In genomic region chr5:22549366-22550032, GRCm38 (mm10) we compare ENCODE assay signal across 8 mouse cellular contexts. TPM values are rescaled to one million over a fixed set of nuclear protein-coding genes. Genes with fewer than 3 reads are reported as not detected.
DNase-seq lines count a peak whose midpoint lies in the region; ATAC-seq and TF ChIP-seq lines count a peak whose summit lies in the region.

No protein-coding gene starts in this region.

- H3K36me3 ChIP-seq in kidney, postnatal 0 days (ENCODE audit: insufficient read depth, low read length): peaks cover 15% of the 10 kb centered on the region; the same call in 1 of the 2 replicates
- peaks cover 18% of the 10 kb centered on the region for H3K36me3 ChIP-seq in hindbrain, embryonic 15.5 days
- H3K36me3 ChIP-seq in midbrain, embryonic 11.5 days (ENCODE audit: control insufficient read depth, insufficient read depth, low read length): peaks cover 6% of the 10 kb centered on the region; the same call in 1 of the 2 replicates

- DNase-seq in kidney, postnatal 0 days (ENCODE audit: low spot score): peak; percentile 10
- DNase-seq in kidney, adult 11 months: no peak
- DNase-seq in midbrain, embryonic 11.5 days (ENCODE audit: low spot score, missing footprints): peak; percentile 84
- DNase-seq in frontal cortex, adult 2 months (ENCODE audit: extremely low spot score in 1 of 2, low spot score in 1 of 2): no peak
- no peak for DNase-seq in gastrocnemius, adult 18-20 months (ENCODE audit: low spot score)
- DNase-seq in natural killer cell, adult 2 months (ENCODE audit: low spot score in 2 of 2): no peak

- WGBS in kidney, postnatal 0 days: 6% methylated on average over 11 of the region's 11 CpGs
- 12% methylated on average over 11 of the region's 11 CpGs for WGBS in hindbrain, embryonic 15.5 days
- WGBS in midbrain, embryonic 11.5 days: 19% methylated on average over 11 of the region's 11 CpGs

- no peak for TF ChIP-seq CTCF in kidney, postnatal 0 days (IDR thresholded peaks at IDR 0.05; ENCODE audit: low read depth)
- TF ChIP-seq CTCF in bone marrow macrophage, adult 2 months (IDR thresholded peaks at IDR 0.05; ENCODE audit: low read depth, low read length): no peak

- peak; percentile 25; the same call in 1 of the 2 replicates for ATAC-seq in kidney, postnatal 0 days (replicated peaks; ENCODE audit: low FRiP score, low read depth)
- ATAC-seq in hindbrain, embryonic 15.5 days (ENCODE audit: low FRiP score, low read depth): no peak
- ATAC-seq in midbrain, embryonic 11.5 days (ENCODE audit: low FRiP score): no peak; the same call in 1 of the 2 replicates

- no peaks in the 10 kb centered on the region for H3K27me3 ChIP-seq in kidney, postnatal 0 days (ENCODE audit: insufficient read depth, low read length)
- H3K27me3 ChIP-seq in hindbrain, embryonic 15.5 days: no peaks in the 10 kb centered on the region
- H3K27me3 ChIP-seq in midbrain, embryonic 11.5 days (ENCODE audit: control insufficient read depth, insufficient read depth, low read length): no peaks in the 10 kb centered on the region

- peak overlapping the region; percentile 74 for H3K9ac ChIP-seq in kidney, postnatal 0 days (ENCODE audit: low read depth, low read length)
- peak overlapping the region; percentile 83 for H3K9ac ChIP-seq in hindbrain, embryonic 15.5 days
- H3K9ac ChIP-seq in midbrain, embryonic 11.5 days (ENCODE audit: low read length): peak overlapping the region; percentile 88

- H3K27ac ChIP-seq in kidney, postnatal 0 days: peak overlapping the region; percentile 90
- H3K27ac ChIP-seq in bone marrow macrophage, adult 2 months (ENCODE audit: insufficient read depth, low read depth, low read length): peak overlapping the region; percentile 81
- peak overlapping the region; percentile 87 for H3K27ac ChIP-seq in hindbrain, embryonic 15.5 days (replicated peaks)
- H3K27ac ChIP-seq in midbrain, embryonic 11.5 days (ENCODE audit: low read depth, low read length): no peak overlapping the region

- no peak for TF ChIP-seq POLR2A in bone marrow macrophage, adult 2 months (IDR thresholded peaks at IDR 0.05; ENCODE audit: borderline replicate concordance, low read depth, low read length)

- H3K4me3 ChIP-seq in kidney, postnatal 0 days (replicated peaks; ENCODE audit: low read depth, low read length): peak overlapping the region; percentile 67
- peak overlapping the region; percentile 89 for H3K4me3 ChIP-seq in bone marrow macrophage, adult 2 months (ENCODE audit: insufficient read depth, low read length)
- H3K4me3 ChIP-seq in hindbrain, embryonic 15.5 days: peak overlapping the region; percentile 70
- H3K4me3 ChIP-seq in midbrain, embryonic 11.5 days (ENCODE audit: low read depth, low read length): peak overlapping the region; percentile 75

- H3K9me3 ChIP-seq in kidney, postnatal 0 days (replicated peaks; ENCODE audit: low read length): no peaks in the 10 kb centered on the region
- no peaks in the 10 kb centered on the region for H3K9me3 ChIP-seq in hindbrain, embryonic 15.5 days
- H3K9me3 ChIP-seq in midbrain, embryonic 11.5 days (ENCODE audit: control insufficient read depth, low read length): no peaks in the 10 kb centered on the region

- peak overlapping the region; percentile 68 for H3K4me2 ChIP-seq in kidney, postnatal 0 days (ENCODE audit: low read length)
- peak overlapping the region; percentile 75 for H3K4me2 ChIP-seq in hindbrain, embryonic 15.5 days
- H3K4me2 ChIP-seq in midbrain, embryonic 11.5 days: peak overlapping the region; percentile 85

- H3K4me1 ChIP-seq in kidney, postnatal 0 days (replicated peaks; ENCODE audit: insufficient read depth, low read length): peaks cover 8% of the 10 kb centered on the region; the same call in 1 of the 2 replicates
- H3K4me1 ChIP-seq in bone marrow macrophage, adult 2 months (ENCODE audit: control insufficient read depth, insufficient read depth, low read length): peaks cover 6% of the 10 kb centered on the region
- H3K4me1 ChIP-seq in hindbrain, embryonic 15.5 days (replicated peaks): peaks cover 13% of the 10 kb centered on the region
- H3K4me1 ChIP-seq in midbrain, embryonic 11.5 days (ENCODE audit: control insufficient read depth, insufficient read depth, low read length): peaks cover 6% of the 10 kb centered on the region

RNA-seq across cellular contexts. Expression of gene Orc5, which starts 0.7 kb away (rescaled TPM):
- 37.6 and 37.7 TPM in 2 replicates for polyA plus RNA-seq in kidney, postnatal 0 days (2015; fragmentation: Nextera tagmentation; extraction: Ambion mirVana)
- 26.8 and 27.1 TPM in 2 replicates for polyA plus RNA-seq in bone marrow macrophage, adult 2 months (2012; ENCODE audit: insufficient read depth, insufficient read length, missing spikeins)
- polyA plus RNA-seq in hindbrain, embryonic 15.5 days (2015; fragmentation: Nextera tagmentation; extraction: Ambion mirVana): 34.6 and 35.4 TPM in 2 replicates
- polyA plus RNA-seq in midbrain, embryonic 11.5 days (2014; fragmentation: Nextera tagmentation; extraction: Ambion mirVana): 49.4 and 50.5 TPM in 2 replicates
- polyA plus RNA-seq in frontal cortex, adult 2 months (2012; rRNA removed): 8.8 and 11.4 TPM in 2 replicates
- total RNA-seq in gastrocnemius, adult 18-20 months (2021): 1 to 10 TPM; 7.4 to 8.3 TPM

Comparison
In these comparisons a context has a peak if more than half of its experiments do, and no peak if none do; other contexts are left out.
1. DNase-seq: peak in kidney, postnatal 0 days (single experiment) and midbrain, embryonic 11.5 days (single experiment); none in kidney, adult 11 months (single experiment), frontal cortex, adult 2 months (0 of 2), gastrocnemius, adult 18-20 months (single experiment) and natural killer cell, adult 2 months (0 of 2).
2. Peak in every context shown above with its lines, with median percentiles within 50 percentile points of each other: H3K4me2 ChIP-seq, H3K4me3 ChIP-seq and H3K9ac ChIP-seq.